Mouse (Mus musculus): Measurements from ENCODE around the gene Cct7. TPM values are rescaled to one million over a fixed set of nuclear protein-coding genes. Genes with fewer than 3 reads are reported as not detected.

Cct7 gene
- polyA plus RNA-seq, 1 experiment: 96.7 TPM

GRCm38 (mm10) chr6:85478416-85478815 is 27.1 kb downstream of the Cct7 start:
- TF ChIP-seq CTCF (IDR thresholded peaks at IDR 0.05; ENCODE audit: low read depth, low read length) (no peak), POLR2A (IDR thresholded peaks at IDR 0.05; ENCODE audit: borderline replicate concordance, low read depth, low read length) (no peak)
- H3K4me1 ChIP-seq (ENCODE audit: control insufficient read depth, insufficient read depth, low read length): no peaks in the 10 kb centered on the region
- H3K27ac ChIP-seq (ENCODE audit: insufficient read depth, low read depth, low read length): no peak overlapping the region
- no peak overlapping the region for H3K4me3 ChIP-seq (ENCODE audit: insufficient read depth, low read length)

GRCm38 (mm10) chr6:85479979-85480378 is 28.7 kb downstream of the Cct7 start:
- H3K4me3 ChIP-seq (ENCODE audit: insufficient read depth, low read length): no peak overlapping the region
- H3K4me1 ChIP-seq (ENCODE audit: control insufficient read depth, insufficient read depth, low read length): no peaks in the 10 kb centered on the region
- H3K27ac ChIP-seq (ENCODE audit: insufficient read depth, low read depth, low read length): no peak overlapping the region
- TF ChIP-seq POLR2A (IDR thresholded peaks at IDR 0.05; ENCODE audit: borderline replicate concordance, low read depth, low read length): no peak

GRCm38 (mm10) chr6:85480685-85481084 is 29.4 kb downstream of the Cct7 start:
- Histone ChIP-seq H3K4me1 (ENCODE audit: control insufficient read depth, insufficient read depth, low read length) (no peaks in the 10 kb centered on the region), H3K27ac (ENCODE audit: insufficient read depth, low read depth, low read length) (no peak overlapping the region), H3K4me3 (ENCODE audit: insufficient read depth, low read length) (no peak overlapping the region)
- TF ChIP-seq POLR2A (IDR thresholded peaks at IDR 0.05; ENCODE audit: borderline replicate concordance, low read depth, low read length) (no peak), CTCF (IDR thresholded peaks at IDR 0.05; ENCODE audit: low read depth, low read length) (no peak)

- no peak overlapping the region for H3K27ac ChIP-seq (ENCODE audit: insufficient read depth, low read depth, low read length)
- TF ChIP-seq CTCF (IDR thresholded peaks at IDR 0.05; ENCODE audit: low read depth, low read length) (no peak), POLR2A (IDR thresholded peaks at IDR 0.05; ENCODE audit: borderline replicate concordance, low read depth, low read length) (no peak)
Observed at GRCm38 (mm10) chr6:85483843-85484721, 32.8 kb downstream of the Cct7 start.

GRCm38 (mm10) chr6:85485738-85486137 is 34.4 kb downstream of the Cct7 start:
- Histone ChIP-seq H3K4me1 (ENCODE audit: control insufficient read depth, insufficient read depth, low read length) (no peaks in the 10 kb centered on the region), H3K27ac (ENCODE audit: insufficient read depth, low read depth, low read length) (no peak overlapping the region), H3K4me3 (ENCODE audit: insufficient read depth, low read length) (no peak overlapping the region)
- TF ChIP-seq POLR2A (IDR thresholded peaks at IDR 0.05; ENCODE audit: borderline replicate concordance, low read depth, low read length) (no peak), CTCF (IDR thresholded peaks at IDR 0.05; ENCODE audit: low read depth, low read length) (no peak)

More at GRCm38 (mm10) chr6:85483843-85484721, 32.8 kb downstream of the Cct7 start:
- Histone ChIP-seq H3K4me3 (ENCODE audit: insufficient read depth, low read length) (no peak overlapping the region), H3K4me1 (ENCODE audit: control insufficient read depth, insufficient read depth, low read length) (no peaks in the 10 kb centered on the region)

GRCm38 (mm10) chr6:85488510-85488909 is 37.2 kb downstream of the Cct7 start:
- Histone ChIP-seq H3K4me1 (ENCODE audit: control insufficient read depth, insufficient read depth, low read length) (no peaks in the 10 kb centered on the region), H3K27ac (ENCODE audit: insufficient read depth, low read depth, low read length) (no peak overlapping the region), H3K4me3 (ENCODE audit: insufficient read depth, low read length) (no peak overlapping the region)
- TF ChIP-seq POLR2A (IDR thresholded peaks at IDR 0.05; ENCODE audit: borderline replicate concordance, low read depth, low read length) (no peak), CTCF (IDR thresholded peaks at IDR 0.05; ENCODE audit: low read depth, low read length) (no peak)

GRCm38 (mm10) chr6:85489717-85490116 is 38.4 kb downstream of the Cct7 start:
- TF ChIP-seq CTCF (IDR thresholded peaks at IDR 0.05; ENCODE audit: low read depth, low read length) (no peak), POLR2A (IDR thresholded peaks at IDR 0.05; ENCODE audit: borderline replicate concordance, low read depth, low read length) (no peak)
- no peak overlapping the region for H3K4me3 ChIP-seq (ENCODE audit: insufficient read depth, low read length)
- no peak overlapping the region for H3K27ac ChIP-seq (ENCODE audit: insufficient read depth, low read depth, low read length)
- no peaks in the 10 kb centered on the region for H3K4me1 ChIP-seq (ENCODE audit: control insufficient read depth, insufficient read depth, low read length)

GRCm38 (mm10) chr6:85490252-85490651 is 38.9 kb downstream of the Cct7 start:
- Histone ChIP-seq H3K4me3 (ENCODE audit: insufficient read depth, low read length) (no peak overlapping the region), H3K4me1 (ENCODE audit: control insufficient read depth, insufficient read depth, low read length) (no peaks in the 10 kb centered on the region), H3K27ac (ENCODE audit: insufficient read depth, low read depth, low read length) (no peak overlapping the region)
- no peak for TF ChIP-seq POLR2A (IDR thresholded peaks at IDR 0.05; ENCODE audit: borderline replicate concordance, low read depth, low read length)
- no peak for TF ChIP-seq CTCF (IDR thresholded peaks at IDR 0.05; ENCODE audit: low read depth, low read length)

GRCm38 (mm10) chr6:85491606-85492005 is 40.3 kb downstream of the Cct7 start:
- TF ChIP-seq CTCF (IDR thresholded peaks at IDR 0.05; ENCODE audit: low read depth, low read length) (no peak), POLR2A (IDR thresholded peaks at IDR 0.05; ENCODE audit: borderline replicate concordance, low read depth, low read length) (no peak)
- Histone ChIP-seq H3K4me3 (ENCODE audit: insufficient read depth, low read length) (no peak overlapping the region), H3K4me1 (ENCODE audit: control insufficient read depth, insufficient read depth, low read length) (no peaks in the 10 kb centered on the region), H3K27ac (ENCODE audit: insufficient read depth, low read depth, low read length) (no peak overlapping the region)

- H3K4me1 ChIP-seq (ENCODE audit: control insufficient read depth, insufficient read depth, low read length): no peaks in the 10 kb centered on the region
- no peak overlapping the region for H3K27ac ChIP-seq (ENCODE audit: insufficient read depth, low read depth, low read length)
- TF ChIP-seq CTCF (IDR thresholded peaks at IDR 0.05; ENCODE audit: low read depth, low read length) (no peak), POLR2A (IDR thresholded peaks at IDR 0.05; ENCODE audit: borderline replicate concordance, low read depth, low read length) (no peak)
- no peak overlapping the region for H3K4me3 ChIP-seq (ENCODE audit: insufficient read depth, low read length)
Observed at GRCm38 (mm10) chr6:85496976-85497375, 45.7 kb downstream of the Cct7 start.

All from bone marrow macrophage, adult 2 months (primary cell).